Mouse (Mus musculus): ENCODE results near the gene Ntm. TPM values are rescaled to one million over a fixed set of nuclear protein-coding genes. Genes with fewer than 3 reads are reported as not detected.

The Ntm gene
- polyA plus RNA-seq (2012; rRNA removed): 12.9 and 15.6 TPM in 2 replicates

GRCm38 (mm10) chr9:29962978-29963377, at the start of gene Ntm:
Ntm (minus strand) TSS chr9:29963141.

All from central nervous system, embryonic 11.5 days (tissue).